Mouse (Mus musculus) forebrain, embryonic 13.5 days (tissue): ENCODE results near the gene Npy4r. TPM values are rescaled to one million over a fixed set of nuclear protein-coding genes. Genes with fewer than 3 reads are reported as not detected.

Source experiments
- ATAC-seq: fragments of 200-750 bp; cut with Nextera tagmentation; 2 replicates; pipeline ENCODE4 v1.8.0; 2017
- H3K27ac ChIP-seq: fragments of 300-500 bp; sonication (generic); 2 replicates; pipeline ENCODE4 v1.5.1; 2015; ENCODE audit warnings: inconsistent platforms, mild to moderate bottlenecking, moderate library complexity
- H3K27me3 ChIP-seq: fragments of 300-500 bp; sonication (generic); 2 replicates; pipeline ENCODE4 v1.6.1; 2015; ENCODE audit warnings: mild to moderate bottlenecking, inconsistent platforms
- H3K36me3 ChIP-seq: fragments of 300-500 bp; sonication (generic); 2 replicates; pipeline ENCODE4 v1.6.1; 2015; ENCODE audit warnings: mild to moderate bottlenecking, inconsistent platforms; ENCODE audit not compliant: poor library complexity, severe bottlenecking
- H3K4me1 ChIP-seq: fragments of 300-500 bp; sonication (generic); 2 replicates; pipeline ENCODE4 v1.6.1; 2015; ENCODE audit warnings: inconsistent platforms
- H3K4me2 ChIP-seq: fragments of 300-500 bp; sonication (generic); 2 replicates; pipeline ENCODE4 v1.6.1; 2015; ENCODE audit warnings: inconsistent platforms, mild to moderate bottlenecking, moderate library complexity
- H3K4me3 ChIP-seq: fragments of 300-500 bp; sonication (generic); 2 replicates; pipeline ENCODE4 v1.5.1; 2015; ENCODE audit warnings: mild to moderate bottlenecking, inconsistent platforms
- H3K9ac ChIP-seq: fragments of 300-500 bp; sonication (generic); 2 replicates; pipeline ENCODE4 v1.6.1; 2015; ENCODE audit warnings: mild to moderate bottlenecking, inconsistent platforms
- H3K9me3 ChIP-seq: fragments of 300-500 bp; sonication (generic); replicated peaks from 2 replicates; pipeline ENCODE4 v1.6.1; 2016; ENCODE audit warnings: inconsistent platforms
- WGBS: fragments of 180-500 bp; shearing (Covaris S2); methylation state at CpG from one replicate; pipeline ENCODE4 v1.1.7; 2015; 5-methylcytosine and 5-hydroxymethylcytosine counted together
- polyA plus RNA-seq: library from polyadenylated mRNA; unstranded; fragments of >200 nt; fragmentation: Nextera tagmentation; extraction: Ambion mirVana; gene quantifications from 2 replicates; pipeline ENCODE4 v1.2.1, GENCODE M21; 2015

Gene Npy4r
- polyA plus RNA-seq, 1 experiment from 2014 or later: 0.04 TPM

DNA sequence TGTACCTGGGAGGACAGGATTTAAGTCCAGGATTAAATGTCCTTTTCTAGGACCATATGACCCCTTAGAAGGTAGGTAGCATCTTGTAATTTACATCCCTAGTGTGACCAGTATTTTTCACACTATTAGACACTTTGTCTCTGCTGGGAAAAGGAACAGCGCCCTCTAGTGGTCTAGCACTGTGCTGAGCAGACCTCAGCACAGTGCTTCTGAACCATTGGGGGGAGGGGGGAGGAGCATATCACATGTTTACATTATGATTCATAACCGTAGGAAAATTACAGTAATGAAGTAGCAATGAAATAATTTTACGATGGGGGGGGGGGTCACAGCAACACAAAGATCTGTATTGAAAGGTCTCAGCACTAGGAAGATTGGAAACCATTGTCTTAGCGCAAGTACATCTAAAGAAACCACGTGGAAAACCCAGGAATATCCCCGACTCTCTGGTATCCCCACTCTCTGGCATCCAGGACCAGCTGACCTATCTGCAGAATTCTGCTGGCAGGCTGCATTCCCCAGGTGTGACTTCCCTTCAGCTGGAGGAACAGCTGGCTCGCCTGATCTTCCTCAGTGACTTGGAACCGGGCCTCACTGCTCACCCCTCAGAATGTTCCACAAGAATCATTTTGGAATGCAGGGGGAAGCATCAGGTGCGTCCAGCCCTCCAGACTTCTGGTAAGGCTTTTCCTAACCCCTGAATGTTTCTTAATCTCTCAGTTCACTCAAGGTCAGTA is 2.5 kb upstream of the Npy4r start:
- H3K36me3 ChIP-seq: no peaks in the 10 kb centered on the region
- H3K9ac ChIP-seq: no peak overlapping the region
- H3K27ac ChIP-seq: no peak overlapping the region
- ATAC-seq: peak; percentile 82; the same call in 1 of the 2 replicates
- no peak overlapping the region for H3K4me2 ChIP-seq
- no peaks in the 10 kb centered on the region for H3K9me3 ChIP-seq
- no peak overlapping the region for H3K4me3 ChIP-seq
- H3K27me3 ChIP-seq: peaks cover 22% of the 10 kb centered on the region
- 0 out of 2 replicates have a peak, but pooled peaks cover 4% of the 10 kb centered on the region for H3K4me1 ChIP-seq
- 65% methylated on average over 9 of the region's 9 CpGs for WGBS

GRCm38 (mm10) chr14:34142915-34143314 is 9.4 kb downstream of the Npy4r start:
- Histone ChIP-seq H3K27ac (no peak overlapping the region), H3K27me3 (peaks cover 56% of the 10 kb centered on the region), H3K9me3 (no peaks in the 10 kb centered on the region), H3K36me3 (no peaks in the 10 kb centered on the region), H3K4me3 (no peak overlapping the region), H3K9ac (no peak overlapping the region), H3K4me1 (peaks cover 5% of the 10 kb centered on the region; the same call in 1 of the 2 replicates), H3K4me2 (no peak overlapping the region)
- no peak for ATAC-seq
- 91% methylated on average over 10 of the region's 10 CpGs for whole genome bisulfite sequencing

GRCm38 (mm10) chr14:34142316-34142715 is 10.0 kb downstream of the Npy4r start:
- Histone ChIP-seq H3K27me3 (peaks cover 62% of the 10 kb centered on the region), H3K36me3 (no peaks in the 10 kb centered on the region), H3K4me2 (no peak overlapping the region), H3K9ac (no peak overlapping the region), H3K4me3 (no peak overlapping the region), H3K4me1 (peaks cover 5% of the 10 kb centered on the region; the same call in 1 of the 2 replicates), H3K27ac (no peak overlapping the region), H3K9me3 (no peaks in the 10 kb centered on the region)
- WGBS: 69% methylated on average over 1 of the region's 1 CpGs
- ATAC-seq: no peak

DNA sequence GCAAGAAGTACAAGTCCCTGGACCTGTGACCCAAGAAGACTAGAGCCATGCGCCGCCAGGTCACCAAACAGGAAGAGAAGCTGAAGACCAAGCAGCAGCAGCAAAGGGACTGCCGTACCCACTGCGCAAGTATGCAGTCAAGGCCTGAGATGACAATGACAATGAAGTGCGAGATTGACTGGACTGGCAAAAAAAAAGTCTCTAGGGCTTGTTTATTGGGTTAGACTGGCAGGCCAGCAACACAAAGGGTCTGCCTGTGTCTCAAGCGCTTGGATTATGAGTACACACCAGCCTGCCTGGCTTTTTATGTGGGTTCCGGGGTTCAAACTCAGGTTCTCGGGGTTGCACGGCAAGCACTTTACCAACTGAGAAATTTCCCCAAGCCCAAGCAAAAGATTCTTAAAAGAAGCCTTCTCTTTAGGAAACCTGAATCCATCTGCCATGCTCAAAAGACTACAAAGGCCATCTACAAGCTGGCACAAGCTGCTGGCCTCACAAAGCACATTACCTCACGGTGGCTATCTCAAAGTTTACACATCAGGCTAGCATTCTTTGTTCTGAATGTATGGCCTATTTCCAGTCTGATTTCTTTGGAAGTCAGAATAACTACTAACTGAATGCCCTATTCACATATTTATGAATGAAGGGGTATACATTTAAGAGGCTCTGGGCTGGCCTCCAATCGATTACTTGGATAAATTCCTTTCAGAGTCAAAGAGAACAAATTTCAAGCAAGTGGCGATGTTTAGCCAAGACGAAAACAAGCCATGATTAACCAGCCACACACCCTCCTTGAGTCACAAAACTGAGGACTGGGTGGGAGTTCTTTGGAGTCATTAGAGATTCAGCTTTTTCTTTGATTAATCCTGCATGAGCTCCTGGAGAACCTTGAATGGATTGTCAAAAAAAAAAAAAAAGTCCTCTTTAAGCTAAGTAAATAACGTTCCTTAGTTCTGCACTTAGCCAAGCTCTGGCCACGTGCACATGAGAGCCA is 12.3 kb downstream of the Npy4r start:
- peak; percentile 86 for ATAC-seq
- H3K36me3 ChIP-seq: no peaks in the 10 kb centered on the region
- H3K4me3 ChIP-seq: no peak overlapping the region
- 42% methylated on average over 15 of the region's 15 CpGs for WGBS
- H3K4me2 ChIP-seq: no peak overlapping the region
- no peak overlapping the region for H3K27ac ChIP-seq
- no peaks in the 10 kb centered on the region for H3K9me3 ChIP-seq
- H3K27me3 ChIP-seq: peaks cover 69% of the 10 kb centered on the region
- no peak overlapping the region for H3K9ac ChIP-seq
- H3K4me1 ChIP-seq: peaks cover 5% of the 10 kb centered on the region; the same call in 1 of the 2 replicates

- H3K4me3 ChIP-seq: no peak overlapping the region
- no peak for ATAC-seq
- H3K27me3 ChIP-seq: peaks cover 61% of the 10 kb centered on the region
- H3K36me3 ChIP-seq: no peaks in the 10 kb centered on the region
- H3K4me2 ChIP-seq: no peak overlapping the region
- H3K9me3 ChIP-seq: no peaks in the 10 kb centered on the region
- peaks cover 5% of the 10 kb centered on the region; the same call in 1 of the 2 replicates for H3K4me1 ChIP-seq
- H3K27ac ChIP-seq: no peak overlapping the region
- no peak overlapping the region for H3K9ac ChIP-seq
Observed at GRCm38 (mm10) chr14:34135391-34135790, 16.9 kb downstream of the Npy4r start.

GRCm38 (mm10) chr14:34131216-34131615 is 21.1 kb downstream of the Npy4r start:
- 77% methylated on average over 6 of the region's 6 CpGs for WGBS
- H3K4me2 ChIP-seq: no peak overlapping the region
- H3K4me3 ChIP-seq: no peak overlapping the region

GRCm38 (mm10) chr14:34121691-34122090 is 30.6 kb downstream of the Npy4r start:
- WGBS: 95% methylated on average over 4 of the region's 4 CpGs
- H3K27me3 ChIP-seq: no peaks in the 10 kb centered on the region
- H3K4me2 ChIP-seq: no peak overlapping the region
- H3K9me3 ChIP-seq: no peaks in the 10 kb centered on the region
- no peak overlapping the region for H3K4me3 ChIP-seq
- no peak for ATAC-seq
- no peak overlapping the region for H3K9ac ChIP-seq
- no peaks in the 10 kb centered on the region for H3K4me1 ChIP-seq
- H3K27ac ChIP-seq: no peak overlapping the region
- H3K36me3 ChIP-seq: no peaks in the 10 kb centered on the region

More at GRCm38 (mm10) chr14:34131216-34131615, 21.1 kb downstream of the Npy4r start:
- ATAC-seq: no peak
- Histone ChIP-seq H3K27ac (no peak overlapping the region), H3K9ac (no peak overlapping the region), H3K9me3 (no peaks in the 10 kb centered on the region), H3K4me1 (no peaks in the 10 kb centered on the region), H3K36me3 (no peaks in the 10 kb centered on the region), H3K27me3 (peaks cover 43% of the 10 kb centered on the region)

- ATAC-seq: no peak
- Histone ChIP-seq H3K36me3 (no peaks in the 10 kb centered on the region), H3K9me3 (no peaks in the 10 kb centered on the region), H3K9ac (no peak overlapping the region), H3K4me1 (no peaks in the 10 kb centered on the region), H3K27me3 (no peaks in the 10 kb centered on the region), H3K4me3 (no peak overlapping the region), H3K4me2 (no peak overlapping the region), H3K27ac (no peak overlapping the region)
- 93% methylated on average over 3 of the region's 3 CpGs for WGBS
Observed at GRCm38 (mm10) chr14:34120923-34121351, 31.4 kb downstream of the Npy4r start.

DNA sequence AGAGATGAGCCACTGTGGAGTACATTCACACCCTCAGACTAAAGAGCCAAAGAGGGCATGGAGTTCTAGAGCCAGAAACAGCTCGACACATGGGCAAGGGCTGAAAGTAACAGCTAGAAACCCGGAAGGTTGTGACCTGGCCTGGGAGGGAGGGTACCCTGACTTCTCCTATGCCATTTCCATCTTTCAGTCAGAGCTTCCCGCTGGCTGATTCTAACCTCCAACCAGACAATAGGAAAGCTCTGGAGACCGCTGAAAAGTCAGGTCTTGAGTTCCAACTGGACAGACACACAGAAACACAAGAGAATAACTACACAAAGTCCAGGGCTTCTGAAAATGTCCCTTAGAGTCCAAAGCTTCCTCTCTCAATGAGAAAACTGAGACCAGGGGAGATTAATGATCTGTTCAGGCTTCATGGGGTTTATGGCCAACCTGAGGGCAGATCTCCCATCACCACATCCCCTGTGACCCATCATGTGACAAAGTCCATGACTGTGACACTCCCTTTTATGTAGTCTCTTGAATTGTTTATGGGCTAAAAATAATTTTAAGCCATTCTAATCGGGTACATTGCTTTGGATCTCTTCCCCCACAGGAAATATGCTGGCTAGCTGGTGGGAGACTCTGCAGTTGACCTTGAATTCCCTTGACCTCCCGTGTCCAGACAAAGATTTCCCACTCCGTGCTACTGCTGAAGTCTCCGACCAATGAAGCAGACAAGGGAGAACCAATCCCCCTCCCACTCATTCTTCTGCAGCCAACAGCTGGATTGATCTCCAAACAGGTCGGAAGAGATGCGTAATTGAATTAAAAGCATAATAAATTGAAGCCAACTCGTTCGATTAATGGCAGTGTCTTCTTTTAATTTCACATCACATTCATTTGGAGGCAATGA is 32.0 kb downstream of the Npy4r start:
- H3K36me3 ChIP-seq: no peaks in the 10 kb centered on the region
- H3K4me1 ChIP-seq: no peaks in the 10 kb centered on the region
- H3K9ac ChIP-seq: no peak overlapping the region
- ATAC-seq: no peak
- no peaks in the 10 kb centered on the region for H3K27me3 ChIP-seq
- no peak overlapping the region for H3K4me2 ChIP-seq
- 81% methylated on average over 12 of the region's 12 CpGs for whole genome bisulfite sequencing
- no peak overlapping the region for H3K4me3 ChIP-seq
- H3K9me3 ChIP-seq: no peaks in the 10 kb centered on the region
- no peak overlapping the region for H3K27ac ChIP-seq

GRCm38 (mm10) chr14:34119046-34119723 is 33.1 kb downstream of the Npy4r start:
- H3K36me3 ChIP-seq: no peaks in the 10 kb centered on the region
- H3K9ac ChIP-seq: no peak overlapping the region
- H3K4me2 ChIP-seq: no peak overlapping the region
- H3K9me3 ChIP-seq: no peaks in the 10 kb centered on the region
- H3K4me1 ChIP-seq: no peaks in the 10 kb centered on the region
- H3K4me3 ChIP-seq: no peak overlapping the region
- H3K27ac ChIP-seq: no peak overlapping the region
- no peak for ATAC-seq
- WGBS: 79% methylated on average over 7 of the region's 7 CpGs
- no peaks in the 10 kb centered on the region for H3K27me3 ChIP-seq

DNA sequence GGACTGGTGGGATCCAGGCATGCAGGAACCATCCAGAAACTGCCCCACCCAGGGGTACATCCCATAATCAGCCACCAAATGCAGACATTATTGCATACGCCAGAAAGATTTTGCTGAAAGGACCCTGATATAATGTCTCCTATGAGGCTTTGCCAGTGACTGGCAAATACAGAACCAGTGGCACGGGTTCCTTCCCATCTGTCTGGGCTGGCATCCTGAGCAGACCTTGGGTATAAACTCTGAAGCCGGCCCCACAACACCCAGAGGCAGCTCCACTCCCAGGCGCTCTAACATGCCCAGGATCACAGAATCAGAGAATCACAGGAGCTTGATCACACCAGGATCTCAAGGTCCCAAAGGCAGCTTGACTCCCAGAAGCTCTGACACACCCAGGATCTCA is 38.0 kb downstream of the Npy4r start:
- no peaks in the 10 kb centered on the region for H3K4me1 ChIP-seq
- ATAC-seq: no peak
- 94% methylated on average over 4 of the region's 4 CpGs for WGBS

More for the DNA sequence above, 38.0 kb downstream of the Npy4r start:
- Histone ChIP-seq H3K36me3 (no peaks in the 10 kb centered on the region), H3K9me3 (no peaks in the 10 kb centered on the region), H3K27ac (no peak overlapping the region), H3K4me3 (no peak overlapping the region), H3K27me3 (no peaks in the 10 kb centered on the region), H3K9ac (no peak overlapping the region), H3K4me2 (no peak overlapping the region)
